Mouse (Mus musculus) lung, postnatal 0 days (tissue): Measurements from ENCODE around the gene Asic2. TPM values are rescaled to one million over a fixed set of nuclear protein-coding genes. Genes with fewer than 3 reads are reported as not detected.

Experiments
- ATAC-seq: fragments of 200-750 bp; cut with Nextera tagmentation; 2 replicates; pipeline ENCODE4 v1.8.0; 2017; ENCODE audit warnings: moderate library complexity
- DNase-seq: peaks from one replicate; pipeline ENCODE4 v3.0.0-alpha.2; 2016; ENCODE audit warnings: low spot score
- H3K27ac ChIP-seq: fragments of 300-500 bp; sonication (generic); 2 replicates; pipeline ENCODE4 v1.5.1; 2014; ENCODE audit warnings: antibody characterized with exemption, mild to moderate bottlenecking, low read length, mixed read lengths
- H3K27me3 ChIP-seq: fragments of 300-500 bp; sonication (generic); replicated peaks from 2 replicates; pipeline ENCODE4 v1.6.1; 2014; ENCODE audit warnings: low read length, mixed read lengths; ENCODE audit not compliant: insufficient read depth
- H3K36me3 ChIP-seq: fragments of 300-500 bp; sonication (generic); 2 replicates; pipeline ENCODE4 v1.6.1; 2014; ENCODE audit warnings: low read length, mixed read lengths; ENCODE audit not compliant: insufficient read depth
- H3K4me1 ChIP-seq: fragments of 300-500 bp; sonication (generic); 2 replicates; pipeline ENCODE4 v1.6.1; 2014; ENCODE audit warnings: antibody characterized with exemption, low read depth, low read length, mixed read lengths; ENCODE audit not compliant: insufficient read depth
- H3K4me2 ChIP-seq: fragments of 300-500 bp; sonication (generic); replicated peaks from 2 replicates; pipeline ENCODE4 v1.6.1; 2014; ENCODE audit warnings: low read depth, mild to moderate bottlenecking, low read length, moderate library complexity, mixed read lengths
- H3K4me3 ChIP-seq: fragments of 300-500 bp; sonication (generic); 2 replicates; pipeline ENCODE4 v1.5.1; 2014; ENCODE audit warnings: low read depth, low read length
- H3K9ac ChIP-seq: fragments of 300-500 bp; sonication (generic); replicated peaks from 2 replicates; pipeline ENCODE4 v1.6.1; 2014; ENCODE audit warnings: low read depth, mild to moderate bottlenecking
- H3K9me3 ChIP-seq: fragments of 300-500 bp; sonication (generic); 2 replicates; pipeline ENCODE4 v1.6.1; 2016; ENCODE audit warnings: low read length, mixed read lengths
- CTCF ChIP-seq: IDR thresholded peaks from 2 replicates; pipeline ENCODE4 v1.5.1; 2016; ENCODE audit warnings: antibody characterized with exemption, mild to moderate bottlenecking
- EP300 ChIP-seq: IDR thresholded peaks from 2 replicates; pipeline ENCODE4 v1.6.1; 2016; ENCODE audit warnings: antibody characterized with exemption, mild to moderate bottlenecking, control low read depth
- WGBS: fragments of 180-500 bp; shearing (Covaris S2); extraction: QIAGEN DNeasy Blood & Tissue Kit; methylation state at CpG from one replicate; pipeline ENCODE4 v1.1.7; 2014; 5-methylcytosine and 5-hydroxymethylcytosine counted together
- polyA plus RNA-seq: library from polyadenylated mRNA; unstranded; fragments of >200 nt; fragmentation: Nextera tagmentation; extraction: Ambion mirVana; gene quantifications from 2 replicates; pipeline ENCODE4 v1.2.1, GENCODE M21; 2015

The Asic2 gene
- polyA plus RNA-seq, 1 experiment from 2014 or later, result 0.06 TPM

DNA sequence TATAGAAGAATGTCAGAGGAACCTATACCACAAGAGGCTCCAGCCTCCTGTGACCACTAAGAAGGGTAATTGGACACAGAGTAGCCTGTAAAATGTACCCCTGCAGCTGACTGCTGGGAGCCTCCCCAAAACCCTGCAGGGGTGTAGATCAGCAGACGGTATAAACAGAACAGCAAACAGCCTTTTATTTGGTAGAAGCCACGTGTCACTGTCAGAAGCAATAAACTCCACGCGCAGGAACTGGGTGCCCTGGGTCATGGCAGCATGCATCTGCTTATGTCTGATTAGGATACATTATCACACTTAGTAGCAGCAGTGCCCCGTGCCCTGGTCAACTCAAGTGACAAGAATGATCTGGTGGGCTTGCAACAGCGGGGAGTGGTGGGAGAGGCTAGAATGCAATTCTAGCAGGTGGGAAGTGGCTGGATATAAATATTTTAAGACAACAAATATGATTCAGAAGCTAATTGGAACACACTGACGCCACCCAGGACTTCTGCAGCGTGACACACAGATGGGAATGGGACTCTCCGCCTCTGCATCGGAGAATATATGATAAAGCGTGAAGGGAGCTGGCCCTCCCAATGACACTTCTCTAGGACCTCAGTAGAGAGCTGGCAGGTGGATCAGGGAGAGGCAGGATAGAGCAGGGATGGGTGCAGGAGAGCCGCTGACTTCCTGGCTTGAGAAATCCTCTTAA is 912.7 kb downstream of the Asic2 start:
- no peak overlapping the region for H3K4me3 ChIP-seq
- H3K4me2 ChIP-seq, result no peak overlapping the region
- H3K27me3 ChIP-seq, result no peaks in the 10 kb centered on the region
- no peaks in the 10 kb centered on the region for H3K9me3 ChIP-seq
- H3K27ac ChIP-seq, result no peak overlapping the region
- no peaks in the 10 kb centered on the region for H3K4me1 ChIP-seq
- ATAC-seq (no peak), DNase-seq (no peak)
- no peaks in the 10 kb centered on the region for H3K36me3 ChIP-seq
- TF ChIP-seq EP300, result no peak
- no peak for TF ChIP-seq CTCF
- H3K9ac ChIP-seq, result no peak overlapping the region
- WGBS, result 66% methylated on average over 12 of the region's 12 CpGs

DNA sequence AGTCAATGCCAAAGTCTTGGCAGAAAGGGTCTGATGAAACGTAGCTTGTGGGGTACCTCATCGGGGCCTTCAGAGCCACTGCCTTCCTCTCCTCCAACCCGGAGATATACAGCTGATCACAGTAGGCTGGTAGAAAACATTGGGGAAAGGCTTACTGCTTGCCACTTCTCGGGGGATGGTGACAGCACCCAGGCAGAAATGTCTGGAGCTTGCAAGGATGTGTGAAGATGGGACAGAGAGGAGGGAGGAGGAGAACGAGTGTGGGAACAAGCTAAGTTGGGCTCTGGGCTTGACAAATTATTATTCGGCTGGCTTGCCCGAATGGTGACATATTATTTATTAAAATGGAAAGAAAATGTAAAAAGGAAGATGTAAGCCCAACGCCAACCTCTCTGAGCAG is 914.4 kb downstream of the Asic2 start:
- Histone ChIP-seq H3K36me3 (no peaks in the 10 kb centered on the region), H3K4me3 (no peak overlapping the region), H3K4me2 (no peak overlapping the region), H3K27me3 (no peaks in the 10 kb centered on the region), H3K9me3 (no peaks in the 10 kb centered on the region), H3K27ac (no peak overlapping the region), H3K9ac (no peak overlapping the region), H3K4me1 (no peaks in the 10 kb centered on the region)
- ATAC-seq (no peak), DNase-seq (no peak)
- 80% methylated on average over 8 of the region's 8 CpGs for WGBS
- TF ChIP-seq EP300 (no peak), CTCF (no peak)

DNA sequence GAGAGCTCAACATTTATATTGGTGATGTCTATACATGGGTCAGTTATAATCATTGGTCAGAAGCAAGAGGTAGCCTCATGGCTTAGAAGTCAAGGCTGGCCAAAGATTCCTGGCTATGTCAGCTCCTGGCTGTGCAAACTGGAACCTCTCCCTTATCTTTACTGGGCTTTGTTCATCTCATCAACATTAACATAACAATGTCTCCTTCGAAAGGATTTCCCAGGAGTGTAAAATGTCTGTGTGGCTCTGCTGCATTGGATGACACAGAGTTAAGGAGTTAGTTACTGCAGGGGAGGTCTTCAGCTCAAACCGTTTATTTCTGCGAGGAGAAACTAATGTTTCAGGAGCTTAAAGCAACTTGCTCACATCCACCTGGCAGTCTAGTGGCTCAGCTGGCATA is 926.6 kb downstream of the Asic2 start:
- Histone ChIP-seq H3K27me3 (no peaks in the 10 kb centered on the region), H3K27ac (no peak overlapping the region), H3K4me2 (no peak overlapping the region), H3K4me1 (no peaks in the 10 kb centered on the region), H3K9me3 (no peaks in the 10 kb centered on the region), H3K9ac (no peak overlapping the region), H3K36me3 (no peaks in the 10 kb centered on the region), H3K4me3 (no peak overlapping the region)
- ATAC-seq, result no peak
- DNase-seq, result no peak
- no peak for TF ChIP-seq EP300
- no peak for TF ChIP-seq CTCF
- WGBS, result 47% methylated on average over 3 of the region's 3 CpGs

DNA sequence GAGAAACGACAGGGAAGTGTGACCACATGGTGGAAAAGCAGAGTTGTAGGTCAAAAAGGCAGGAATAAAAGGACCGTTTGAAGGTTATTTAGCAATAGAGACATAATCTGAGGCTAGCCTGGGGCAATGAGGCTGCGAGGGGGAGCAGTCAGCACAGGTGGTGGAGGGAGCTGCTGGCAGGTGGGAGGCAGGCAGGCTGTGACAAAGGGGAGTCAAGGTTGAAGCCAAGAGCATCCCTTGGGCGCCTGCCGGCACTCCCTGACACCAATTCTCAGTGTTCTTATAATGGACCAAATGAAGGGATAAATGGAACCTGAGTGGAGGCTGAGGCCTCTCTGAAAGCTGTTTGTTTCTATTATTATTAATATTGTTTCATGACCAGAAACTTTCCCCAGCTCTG is 928.3 kb downstream of the Asic2 start:
- Histone ChIP-seq H3K9me3 (no peaks in the 10 kb centered on the region), H3K27ac (no peak overlapping the region), H3K36me3 (no peaks in the 10 kb centered on the region), H3K9ac (no peak overlapping the region), H3K27me3 (no peaks in the 10 kb centered on the region), H3K4me2 (no peak overlapping the region), H3K4me3 (no peak overlapping the region), H3K4me1 (no peaks in the 10 kb centered on the region)
- 60% methylated on average over 5 of the region's 5 CpGs for WGBS
- DNase-seq, result no peak
- TF ChIP-seq CTCF (no peak), EP300 (no peak)
- no peak for ATAC-seq

DNA sequence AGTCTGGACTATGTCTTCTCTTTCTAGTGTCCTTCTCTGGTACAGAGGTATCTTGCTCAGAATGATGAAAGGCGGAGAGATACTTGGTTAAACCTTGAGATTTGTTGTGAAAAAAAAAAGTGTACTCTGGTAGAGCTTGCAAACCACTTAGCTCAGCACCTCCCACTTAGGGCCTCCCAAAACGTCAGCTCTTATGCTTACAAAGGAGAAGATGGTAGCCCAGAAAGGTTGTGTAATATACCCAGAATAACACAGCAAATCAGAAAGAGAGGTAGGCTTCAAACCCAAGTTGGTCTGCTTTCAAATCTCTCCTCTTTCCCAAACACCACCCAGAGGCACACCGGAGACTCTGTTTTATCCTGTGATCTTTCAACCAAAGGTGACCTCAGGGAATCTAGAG is 936.1 kb downstream of the Asic2 start:
- H3K27ac ChIP-seq, result no peak overlapping the region
- no peaks in the 10 kb centered on the region for H3K27me3 ChIP-seq
- H3K9me3 ChIP-seq, result no peaks in the 10 kb centered on the region
- TF ChIP-seq EP300 (no peak), CTCF (no peak)
- H3K4me3 ChIP-seq, result no peak overlapping the region
- no peaks in the 10 kb centered on the region for H3K4me1 ChIP-seq
- DNase-seq, result no peak
- H3K36me3 ChIP-seq, result no peaks in the 10 kb centered on the region
- no peak overlapping the region for H3K4me2 ChIP-seq
- no peak overlapping the region for H3K9ac ChIP-seq
- ATAC-seq, result no peak
- 72% methylated on average over 3 of the region's 3 CpGs for WGBS

DNA sequence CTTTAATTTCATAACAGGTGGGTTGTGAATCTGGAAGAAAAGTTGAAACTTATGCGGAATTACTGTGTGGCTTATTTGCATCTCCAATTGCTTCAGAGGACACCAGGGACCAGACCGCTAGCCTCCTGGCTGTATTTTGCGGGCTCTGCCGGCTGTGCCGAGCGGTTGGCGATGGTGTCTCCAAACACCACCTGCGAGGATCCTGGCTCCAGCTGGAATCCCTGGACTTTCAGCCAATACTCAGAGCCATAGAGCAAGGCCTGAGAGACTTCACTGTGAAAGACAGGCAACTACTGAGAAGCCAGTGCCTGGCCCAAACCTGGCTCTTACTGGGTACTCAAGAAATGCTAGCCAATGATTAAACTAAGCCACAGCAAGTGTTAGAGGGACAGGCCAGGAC is 953.5 kb downstream of the Asic2 start:
- WGBS, result 96% methylated on average over 8 of the region's 8 CpGs
- Histone ChIP-seq H3K36me3 (no peaks in the 10 kb centered on the region), H3K4me1 (no peaks in the 10 kb centered on the region), H3K4me3 (no peak overlapping the region), H3K27ac (no peak overlapping the region), H3K9me3 (no peaks in the 10 kb centered on the region), H3K4me2 (no peak overlapping the region), H3K9ac (no peak overlapping the region), H3K27me3 (no peaks in the 10 kb centered on the region)
- DNase-seq, result no peak
- ATAC-seq, result no peak
- TF ChIP-seq EP300 (no peak), CTCF (no peak)

DNA sequence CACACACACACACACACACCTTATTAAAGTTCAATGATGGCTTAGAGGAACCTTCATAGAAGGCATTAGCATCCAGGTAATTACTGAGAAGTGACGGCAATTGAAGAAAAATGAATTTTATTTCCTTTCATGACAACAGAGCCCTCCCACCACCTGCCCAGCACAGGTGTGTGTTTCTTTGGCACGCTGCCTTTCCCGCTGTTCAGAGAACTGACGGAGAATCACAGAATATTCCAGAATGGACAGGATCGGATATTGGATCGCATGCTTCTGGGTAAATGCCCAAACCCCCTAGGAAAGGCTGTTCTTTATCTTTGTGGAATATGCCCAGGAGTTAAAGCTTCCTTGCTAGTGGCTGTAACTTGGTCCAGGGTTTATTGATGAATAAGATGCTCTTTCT is 954.8 kb downstream of the Asic2 start:
- no peaks in the 10 kb centered on the region for H3K36me3 ChIP-seq
- H3K9ac ChIP-seq, result no peak overlapping the region
- no peak overlapping the region for H3K27ac ChIP-seq
- no peaks in the 10 kb centered on the region for H3K27me3 ChIP-seq
- no peak overlapping the region for H3K4me3 ChIP-seq
- TF ChIP-seq CTCF (no peak), EP300 (no peak)
- WGBS, result 91% methylated on average over 6 of the region's 6 CpGs
- H3K9me3 ChIP-seq, result no peaks in the 10 kb centered on the region
- H3K4me1 ChIP-seq, result no peaks in the 10 kb centered on the region
- ATAC-seq (no peak), DNase-seq (no peak)
- no peak overlapping the region for H3K4me2 ChIP-seq
